Mouse (Mus musculus): ENCODE results near the gene Aplp2. TPM values are rescaled to one million over a fixed set of nuclear protein-coding genes. Genes with fewer than 3 reads are reported as not detected.

Gene Aplp2
- total RNA-seq, 2 experiments from 2014 or later: 451 to 456 TPM

DNA sequence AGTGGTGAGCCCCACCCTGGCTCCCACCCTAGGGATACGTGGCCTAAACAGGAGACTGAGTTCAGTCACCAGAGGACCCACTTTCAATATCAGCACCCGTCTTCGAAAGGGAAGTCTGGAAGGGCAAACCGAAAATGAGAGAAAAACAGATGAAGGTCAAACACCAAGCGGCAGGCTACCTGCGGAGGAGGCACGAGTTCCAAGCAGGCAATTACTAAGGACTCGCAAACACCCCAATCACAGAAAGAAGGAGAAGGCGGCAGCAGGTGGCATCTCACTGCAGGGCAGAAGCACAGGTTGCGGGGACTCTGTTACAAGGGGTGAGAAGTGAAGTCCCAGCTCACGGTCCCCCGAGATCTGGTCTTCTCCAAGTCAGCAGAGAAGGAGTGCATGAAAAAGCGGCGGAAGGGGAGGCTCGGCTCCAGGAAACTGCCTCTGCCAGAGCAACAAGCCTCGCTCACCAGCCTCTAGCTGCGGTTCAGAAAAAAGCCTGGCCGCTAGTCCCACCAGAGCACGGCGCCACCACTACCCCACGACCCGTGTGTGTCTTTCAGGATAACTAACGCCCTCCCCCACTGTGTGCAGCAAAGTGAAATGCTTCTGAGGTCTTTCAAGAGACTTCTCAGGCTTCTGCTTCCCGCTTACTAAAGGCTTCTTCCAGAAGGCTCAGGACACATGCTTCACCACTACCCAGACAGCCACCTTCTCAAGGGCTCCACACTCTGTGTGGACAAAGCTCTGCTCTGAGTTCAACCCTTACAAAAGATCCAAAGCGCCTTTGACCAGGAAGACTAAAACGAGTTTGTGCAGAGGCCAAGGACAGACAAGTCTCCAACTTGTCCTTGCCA, 81.0 kb downstream of the Aplp2 start:
- no peak for DNase-seq (ENCODE audit: extremely low spot score in 1 of 2, low spot score in 1 of 2)

DNA sequence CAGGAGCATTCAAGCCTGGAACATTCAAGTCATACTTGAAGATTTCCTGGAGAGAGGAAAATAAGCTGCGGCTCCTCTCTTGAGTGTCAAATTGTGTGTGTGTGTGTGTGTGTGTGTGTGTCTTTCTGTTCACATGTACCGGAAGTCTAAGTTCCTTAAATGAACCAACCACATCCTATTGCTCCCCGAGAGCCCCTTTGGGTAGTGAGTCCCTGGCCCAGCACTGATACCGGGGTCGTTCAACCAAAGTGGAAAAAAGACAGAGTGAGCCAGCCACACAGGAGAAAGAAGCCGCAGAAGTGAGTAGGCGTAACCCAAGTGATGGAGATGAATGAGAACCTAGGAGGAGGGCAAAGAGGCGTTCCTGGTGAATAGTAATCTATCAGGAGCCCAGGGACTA, 81.7 kb downstream of the Aplp2 start:
- DNase-seq (ENCODE audit: extremely low spot score in 1 of 2, low spot score in 1 of 2): no peak

DNA sequence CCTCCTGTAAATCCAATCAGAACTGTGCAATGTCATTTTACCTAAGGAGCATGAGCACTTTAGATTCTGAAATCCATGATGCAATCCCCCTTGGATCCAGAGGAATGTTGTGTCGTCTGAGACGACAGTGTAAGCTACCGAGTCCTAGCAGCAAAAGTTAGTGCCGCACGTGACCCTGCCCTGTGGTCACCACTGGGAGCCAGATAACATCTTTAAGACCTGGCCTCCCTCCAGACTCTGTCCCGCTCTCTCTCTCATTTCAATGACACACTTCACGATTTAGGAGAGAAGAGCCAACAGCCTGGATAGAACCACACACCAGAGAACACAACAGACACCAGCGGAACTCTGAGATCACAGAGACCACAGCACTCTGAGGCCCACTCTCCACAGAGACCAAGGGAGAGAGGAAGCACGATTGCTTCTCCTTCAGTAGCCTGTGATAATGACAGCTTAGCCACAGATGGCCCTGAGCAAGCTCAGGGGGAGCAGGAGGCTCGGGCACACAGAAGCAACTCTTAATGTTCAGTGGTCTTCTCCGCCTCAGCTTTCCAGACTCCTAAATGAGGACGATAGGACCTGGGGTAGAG, 83.6 kb downstream of the Aplp2 start:
- no peak for DNase-seq (ENCODE audit: extremely low spot score in 1 of 2, low spot score in 1 of 2)

DNA sequence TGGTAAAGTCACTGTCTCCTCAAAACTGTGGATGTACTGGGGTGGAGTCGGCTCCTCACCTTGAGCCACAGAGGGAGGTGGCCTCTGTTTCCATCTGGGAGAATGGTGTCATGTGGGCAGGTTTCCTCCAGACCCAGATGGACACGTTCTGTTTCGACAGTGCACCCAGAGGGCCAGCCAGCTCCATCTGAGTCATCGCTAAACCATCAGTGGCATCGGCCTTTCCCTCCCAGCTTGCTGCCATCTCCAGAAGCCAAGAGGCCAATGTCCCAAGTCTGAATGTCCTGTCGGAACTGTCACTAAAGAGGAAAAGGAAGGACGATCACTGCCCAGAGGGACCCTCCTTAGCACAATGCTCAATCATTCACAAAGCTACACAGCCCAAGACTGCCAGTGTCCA, 85.5 kb downstream of the Aplp2 start:
- DNase-seq (ENCODE audit: extremely low spot score in 1 of 2, low spot score in 1 of 2): no peak

DNA sequence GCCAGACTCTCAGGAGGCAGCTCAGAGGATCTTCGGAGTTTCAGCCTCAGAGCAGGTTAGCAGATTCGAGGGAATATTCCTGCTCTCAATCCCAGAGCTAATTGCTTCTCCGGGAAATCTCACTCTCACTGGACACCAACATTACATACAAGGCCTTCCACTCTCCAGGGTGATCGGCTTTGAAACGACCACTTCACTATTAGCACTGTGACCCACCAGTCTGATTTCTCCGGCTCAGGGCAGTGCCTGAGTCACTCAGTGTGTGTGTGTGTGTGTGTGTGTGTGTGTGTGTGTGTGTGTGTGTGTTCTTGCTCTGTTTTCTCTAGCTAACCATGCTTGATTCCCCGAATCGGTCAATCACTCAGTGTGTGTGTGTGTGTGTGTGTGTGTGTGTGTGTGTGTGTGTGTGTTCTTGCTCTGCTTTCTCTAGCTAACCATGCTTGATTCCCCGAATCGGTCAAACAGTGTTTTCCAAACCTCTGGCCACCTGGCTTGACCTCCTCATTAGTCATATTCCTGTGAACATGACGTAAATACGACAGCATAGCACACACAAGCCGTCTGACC, 89.1 kb downstream of the Aplp2 start:
- DNase-seq (ENCODE audit: extremely low spot score in 1 of 2, low spot score in 1 of 2): no peak

DNA sequence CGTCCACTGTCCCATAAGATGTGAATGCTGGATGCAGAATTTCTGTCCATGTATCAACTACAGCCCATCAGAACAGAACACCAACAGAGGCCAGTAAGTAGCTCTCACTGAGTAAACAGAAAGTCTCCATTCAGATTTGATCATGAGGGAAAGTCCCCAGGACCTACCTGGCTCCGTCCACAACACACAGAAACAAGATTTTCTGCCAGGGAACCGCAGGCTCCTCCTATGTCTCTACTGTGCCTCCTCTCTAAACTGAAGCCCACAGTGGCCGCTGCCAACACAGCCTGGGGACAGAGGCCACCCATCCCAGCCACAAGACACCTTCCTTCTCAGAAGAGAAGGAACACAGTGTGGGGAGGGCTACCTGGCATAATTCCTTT, 91.1 kb downstream of the Aplp2 start:
- DNase-seq (ENCODE audit: extremely low spot score in 1 of 2, low spot score in 1 of 2): no peak

DNA sequence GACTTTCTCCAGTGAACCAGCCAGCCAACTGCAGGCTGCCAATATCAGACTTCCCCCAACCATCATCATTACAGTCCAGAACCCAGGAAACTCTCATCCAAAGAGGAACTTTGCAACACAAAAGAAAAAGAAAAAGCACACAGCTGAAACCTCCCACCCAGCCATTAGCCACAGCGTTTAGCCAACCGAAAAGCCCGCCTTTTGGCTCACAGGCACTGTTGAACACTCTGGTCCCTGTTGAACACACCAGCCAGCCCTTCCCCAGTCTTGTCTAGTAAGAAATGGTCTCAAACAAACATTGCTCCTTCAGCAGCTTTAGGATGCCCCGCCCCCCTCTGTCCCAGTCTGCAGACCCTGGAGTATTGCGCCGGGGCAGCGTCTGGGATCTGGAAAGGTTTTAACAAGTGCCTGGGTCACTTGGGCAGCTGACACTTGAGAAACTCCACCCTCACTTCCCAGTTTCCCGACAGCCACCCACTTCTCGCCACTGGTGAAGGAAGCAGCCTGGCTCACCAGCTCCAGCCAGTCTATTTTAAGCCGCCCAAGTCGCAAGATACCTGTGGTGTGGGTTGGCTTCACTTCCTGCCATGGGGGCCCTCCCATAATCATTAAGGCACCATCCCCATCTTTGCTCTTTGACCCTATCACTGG, 91.6 kb downstream of the Aplp2 start:
- DNase-seq (ENCODE audit: extremely low spot score in 1 of 2, low spot score in 1 of 2): no peak

DNA sequence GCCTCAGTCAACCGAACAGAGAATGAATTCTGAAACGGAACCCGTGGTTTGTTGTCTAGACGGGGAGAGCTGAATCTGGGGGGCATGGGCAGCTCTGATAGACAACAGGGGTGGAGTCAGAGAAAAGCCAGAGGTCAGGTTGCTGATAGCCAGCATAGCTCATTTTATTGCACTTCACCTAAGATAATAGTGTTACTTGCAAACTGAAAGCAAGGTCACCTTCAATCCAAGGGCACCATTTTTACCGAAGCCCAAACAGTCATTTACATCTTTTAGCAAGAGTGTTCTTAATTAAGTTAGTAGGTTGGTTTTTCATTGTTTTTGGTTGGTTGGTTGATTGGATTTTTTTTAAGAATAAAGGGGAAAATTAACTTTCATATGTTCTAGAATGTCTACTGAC, 92.2 kb downstream of the Aplp2 start:
- no peak for DNase-seq (ENCODE audit: extremely low spot score in 1 of 2, low spot score in 1 of 2)

DNA sequence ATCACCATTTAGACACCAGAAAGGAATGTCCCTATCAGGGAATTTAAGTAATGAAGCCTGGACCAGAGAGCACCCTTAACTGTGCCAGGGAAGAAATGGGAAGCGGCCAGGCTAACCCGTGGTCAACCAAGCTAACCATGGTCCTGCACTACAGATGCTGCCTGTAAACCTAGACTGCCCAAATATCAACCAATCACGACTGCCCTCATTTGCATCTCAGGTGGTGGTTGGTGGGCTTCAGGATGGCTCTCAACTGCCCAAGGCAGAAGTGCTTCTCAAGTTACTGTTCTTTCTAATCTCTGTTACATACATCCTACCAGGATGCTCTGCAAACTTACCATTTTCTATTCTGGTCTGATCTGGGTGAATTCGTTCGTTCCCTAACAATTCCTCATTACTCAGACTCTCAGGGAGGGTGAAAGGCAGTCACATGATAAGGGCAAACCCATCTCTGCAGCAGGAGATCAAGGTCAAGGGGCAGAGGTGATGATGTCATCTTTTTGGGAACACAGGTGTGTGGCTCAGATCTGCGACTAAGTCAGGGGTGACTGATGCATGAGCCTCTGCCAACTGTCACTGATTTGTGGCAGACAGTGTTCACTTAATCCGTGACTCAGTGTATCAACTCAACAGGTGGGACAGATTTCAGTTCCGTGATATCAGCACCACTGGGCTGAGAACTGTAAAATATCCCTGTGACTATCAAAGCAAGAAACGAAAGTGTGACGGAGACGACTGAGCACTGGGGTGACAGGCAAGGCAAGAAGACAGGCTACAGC, 92.9 kb downstream of the Aplp2 start:
- no peak for DNase-seq (ENCODE audit: extremely low spot score in 1 of 2, low spot score in 1 of 2)

DNA sequence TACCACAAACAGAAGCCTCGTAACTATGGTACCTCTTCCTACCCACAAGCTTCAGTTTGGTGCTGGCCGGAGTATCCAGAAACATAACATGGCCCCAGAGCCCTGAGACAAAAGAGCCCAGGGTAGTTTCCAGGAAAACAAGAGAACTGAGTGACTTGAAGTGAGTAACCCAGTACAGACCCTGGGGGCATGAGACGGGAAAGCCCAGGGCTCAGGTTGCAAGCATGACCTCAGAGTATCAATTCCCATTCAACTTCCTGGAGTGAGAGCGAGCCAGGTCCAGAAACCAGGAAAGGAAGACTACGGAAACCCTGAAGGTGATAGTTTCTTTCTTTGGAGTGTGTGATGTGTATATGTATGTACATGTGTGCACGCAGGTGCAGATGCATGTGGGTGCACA, 94.1 kb downstream of the Aplp2 start:
- no peak for DNase-seq (ENCODE audit: extremely low spot score in 1 of 2, low spot score in 1 of 2)

DNA sequence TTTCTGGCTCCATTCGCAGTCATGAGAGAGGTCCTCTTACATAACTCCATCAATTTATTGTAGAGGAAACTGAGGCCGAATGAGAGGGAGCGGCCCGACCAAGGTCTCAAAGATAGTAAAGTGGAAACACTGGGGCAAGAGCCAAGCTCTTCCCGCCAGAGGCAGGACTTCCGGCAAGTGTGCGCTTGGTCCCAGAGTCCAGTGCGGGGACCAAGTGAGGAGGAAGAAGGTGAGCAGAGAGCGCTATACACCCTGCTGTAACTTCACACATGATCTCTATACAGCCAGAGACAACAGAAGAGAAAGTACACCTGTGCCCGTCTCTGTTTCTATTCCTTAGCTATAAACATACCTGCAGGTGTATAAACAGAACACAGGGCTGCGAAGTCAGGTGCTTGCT, 94.5 kb downstream of the Aplp2 start:
- no peak for DNase-seq (ENCODE audit: extremely low spot score in 1 of 2, low spot score in 1 of 2)

DNA sequence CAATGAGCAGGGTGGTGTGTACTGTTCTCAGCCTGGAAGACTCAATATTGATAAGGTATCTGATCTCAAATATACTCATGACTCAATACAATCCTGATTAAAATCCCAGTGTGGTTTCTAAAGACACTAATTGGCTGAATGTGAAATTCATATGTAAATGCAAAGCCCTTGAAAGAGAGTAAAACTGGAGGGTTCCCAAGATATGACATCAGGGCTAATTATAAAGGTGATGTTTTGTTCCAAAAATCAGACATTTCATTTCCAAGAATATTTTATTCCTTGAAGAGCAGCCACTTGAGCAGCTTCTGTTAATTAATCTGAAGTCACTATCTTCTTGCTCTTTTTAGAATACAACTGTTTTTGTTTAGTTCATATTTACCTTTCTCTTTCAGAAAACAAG, 96.0 kb downstream of the Aplp2 start:
- no peak for DNase-seq (ENCODE audit: extremely low spot score in 1 of 2, low spot score in 1 of 2)

DNA sequence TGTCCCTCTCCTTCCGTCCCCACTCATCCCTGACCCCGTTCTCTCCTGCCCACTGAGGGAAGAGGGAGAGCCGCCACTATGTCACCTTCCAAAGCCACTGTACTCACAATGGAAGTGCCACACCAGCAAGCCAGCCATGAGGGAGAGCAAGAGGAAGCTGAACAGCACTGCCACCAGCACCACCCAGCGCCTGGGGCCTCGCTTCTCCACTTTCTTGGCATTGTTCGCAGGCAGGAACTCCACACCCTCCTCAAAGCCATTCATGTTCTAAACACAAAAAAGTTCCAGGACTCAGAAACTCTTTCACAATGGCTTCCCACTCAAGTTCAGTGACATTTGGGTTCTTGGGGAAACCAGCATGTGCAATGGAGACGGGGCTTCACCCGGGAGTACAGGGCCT, 103.2 kb downstream of the Aplp2 start:
- no peak for DNase-seq (ENCODE audit: extremely low spot score in 1 of 2, low spot score in 1 of 2)

Other genes starting within 250 kb of the Aplp2 start
- 10 to 100 TPM; 39.5 to 39.6 TPM for gene Zbtb44, start 181.2 kb downstream of the Aplp2 start, total RNA-seq (2021)
- gene St14, start 80.0 kb downstream of the Aplp2 start, total RNA-seq (2021): 1 to 10 TPM in 1 of 2 experiments, under 1 TPM in 1; 0.54 to 1.1 TPM
- gene Prdm10, start 68.7 kb upstream of the Aplp2 start, total RNA-seq (2021): 10 to 100 TPM; 18.7 to 21.0 TPM
- 10 to 100 TPM; 26.2 to 34.3 TPM for gene Nfrkb, start 174.4 kb upstream of the Aplp2 start, total RNA-seq (2021)